Comparison of ENCODE assay signal across 11 mouse cellular contexts in the genomic region with DNA sequence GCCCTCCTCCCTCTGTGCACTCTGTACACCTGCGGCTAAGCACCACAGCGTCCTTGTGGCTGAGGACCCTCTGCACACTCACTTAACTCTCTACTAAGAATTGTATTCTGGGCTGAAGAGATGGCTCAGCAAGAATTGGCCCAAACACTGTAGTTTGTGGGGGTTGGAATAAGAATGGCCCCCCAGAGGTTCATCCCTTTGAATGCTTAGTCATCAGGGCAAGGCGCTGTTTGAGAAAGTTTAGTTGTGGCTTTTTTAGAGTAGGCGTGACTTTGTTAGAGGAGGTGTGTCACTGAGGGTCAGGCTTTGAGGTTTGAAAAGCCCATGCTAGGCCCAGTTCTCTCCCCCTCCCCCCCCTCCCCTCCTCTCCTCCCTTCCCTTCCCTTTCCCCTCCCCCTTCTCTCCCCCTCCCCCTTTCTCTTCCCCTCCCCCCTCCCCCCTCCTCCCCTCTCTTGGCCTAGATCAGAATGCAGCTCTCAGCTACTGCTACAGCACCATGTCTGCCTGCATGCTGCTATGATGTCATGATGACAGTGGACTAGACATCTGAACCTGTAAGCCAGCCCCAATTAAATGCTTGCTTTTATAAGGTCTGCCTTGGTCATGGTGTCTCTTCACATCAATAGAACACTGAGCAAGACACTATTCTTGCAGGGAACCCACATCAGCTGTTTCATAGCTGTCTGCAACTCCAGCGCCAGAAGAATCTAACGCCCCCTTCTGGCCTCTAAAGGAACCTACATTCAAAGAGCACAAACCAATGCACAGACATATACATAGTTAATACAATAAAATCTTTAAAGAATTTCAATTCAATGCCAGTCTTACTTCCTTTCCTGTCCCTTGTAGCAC. TPM values are rescaled to one million over a fixed set of nuclear protein-coding genes. Genes with fewer than 3 reads are reported as not detected.
DNase-seq lines count a peak whose midpoint lies in the region; ATAC-seq and TF ChIP-seq lines count a peak whose summit lies in the region.
"Had no signal": no experiment of that assay in that cellular context is flagged by ENCODE, and none has a peak within 500 bp of the region (broad histone marks: within the 10 kb centered on the region; RNA-seq: fewer than 3 reads in every experiment).

No protein-coding gene starts in this region.

- ATAC-seq in lung, postnatal 0 days, result peak; percentile 28; the same call in 1 of the 2 replicates
- ATAC-seq in G1E (ENCODE audit: extremely low read depth, insufficient number of reproducible peaks, low FRiP score, poor library complexity, severe bottlenecking), result peak; percentile 69
- peak; percentile 35 for ATAC-seq in inflammation-experienced regulatory T-cells, adult 6 months

- no peaks in the 10 kb centered on the region for H3K9me3 ChIP-seq in lung, postnatal 0 days (ENCODE audit: low read length)
- H3K9me3 ChIP-seq in G1E (replicated peaks), result no peaks in the 10 kb centered on the region

- DNase-seq in lung, postnatal 0 days (ENCODE audit: low spot score), result no peak
- DNase-seq in lung, adult 2 months, result no peak
- no peak for DNase-seq in G1E (ENCODE audit: low spot score)
- peak; percentile 18 for DNase-seq in thymus, postnatal 4 days
- DNase-seq in adrenal gland, postnatal 14 days, result no peak
- no peak for DNase-seq in layer of hippocampus, postnatal 14 days (ENCODE audit: low spot score in 2 of 2)
- DNase-seq: cerebellum, postnatal 10 days; heart, adult 2 months; kidney, adult 9 months; lung, adult 18-20 months had no signal

- 62% methylated on average over 6 of the region's 6 CpGs for WGBS in lung, postnatal 0 days
- 81% methylated on average over 6 of the region's 6 CpGs for WGBS in lung, adult 2 months

- no peaks in the 10 kb centered on the region for H3K36me3 ChIP-seq in lung, postnatal 0 days (ENCODE audit: insufficient read depth, low read length)
- H3K36me3 ChIP-seq in G1E (replicated peaks), result no peaks in the 10 kb centered on the region

- no peak overlapping the region for H3K27ac ChIP-seq in lung, postnatal 0 days (ENCODE audit: low read length)
- H3K27ac ChIP-seq: heart, adult 2 months had no signal

- no peak overlapping the region for H3K4me2 ChIP-seq in lung, postnatal 0 days (replicated peaks; ENCODE audit: low read depth, low read length)

- no peak overlapping the region for H3K9ac ChIP-seq in lung, postnatal 0 days (replicated peaks; ENCODE audit: low read depth)

- no peak for TF ChIP-seq POLR2A in lung, adult 2 months (IDR thresholded peaks at IDR 0.05; ENCODE audit: borderline replicate concordance, extremely low read depth, low read depth, low read length)

- 0 out of 2 replicates have a peak, but pooled peaks have one; percentile 5 for TF ChIP-seq CTCF in lung, postnatal 0 days (IDR thresholded peaks at IDR 0.05)
- no peak for TF ChIP-seq CTCF in lung, adult 2 months (IDR thresholded peaks at IDR 0.05; ENCODE audit: insufficient read depth, low read length)
- TF ChIP-seq CTCF in G1E (IDR thresholded peaks at IDR 0.05; ENCODE audit: low read depth, low read length), result no peak

- H3K27me3 ChIP-seq in lung, postnatal 0 days (replicated peaks; ENCODE audit: insufficient read depth, low read length), result no peaks in the 10 kb centered on the region
- no peaks in the 10 kb centered on the region for H3K27me3 ChIP-seq in G1E (ENCODE audit: insufficient read depth, low read length)

- H3K4me3 ChIP-seq in lung, postnatal 0 days (ENCODE audit: low read depth, low read length), result no peak overlapping the region
- no peak overlapping the region for H3K4me3 ChIP-seq in lung, adult 2 months (replicated peaks; ENCODE audit: extremely low read depth, low read depth, low read length)
- no peak overlapping the region for H3K4me3 ChIP-seq in G1E (ENCODE audit: low read depth, low read length)
- H3K4me3 ChIP-seq: heart, adult 2 months had no signal

- no peak for TF ChIP-seq EP300 in lung, postnatal 0 days (IDR thresholded peaks at IDR 0.05)

- no peaks in the 10 kb centered on the region for H3K4me1 ChIP-seq in lung, postnatal 0 days (ENCODE audit: insufficient read depth, low read depth, low read length)
- H3K4me1 ChIP-seq in lung, adult 2 months (ENCODE audit: control insufficient read depth, insufficient read depth, low read length), result no peaks in the 10 kb centered on the region; the same call in 1 of the 2 replicates
- peaks cover 58% of the 10 kb centered on the region for H3K4me1 ChIP-seq in G1E (ENCODE audit: insufficient read depth, low read depth, low read length)

RNA-seq across cellular contexts. Expression of a gene that starts 23.8 kb away (rescaled TPM):
- 51.7 and 54.3 TPM in 2 replicates for polyA plus RNA-seq in lung, postnatal 0 days (2015; fragmentation: Nextera tagmentation; extraction: Ambion mirVana)
- 24.3 and 30.0 TPM in 2 replicates for polyA plus RNA-seq in lung, adult 2 months (2012; rRNA removed)
- total RNA-seq in G1E (2014; fragmentation: Nextera tagmentation) (191 and 239 TPM in 2 replicates), G1E (2017) (244 and 265 TPM in 2 replicates)
- 85.4 and 87.9 TPM in 2 replicates for polyA plus RNA-seq in G1E (2012)
- polyA plus RNA-seq in inflammation-experienced regulatory T-cells, adult 6 months (2017; shearing (Covaris generic)), result 100 to 1,000 TPM; 309 to 585 (median 335) TPM
- total RNA-seq in adrenal gland, postnatal 14 days (2021), result 33.7 and 42.9 TPM in 2 replicates
- 10 to 100 TPM; 14.1 to 18.9 TPM for total RNA-seq in layer of hippocampus, postnatal 14 days (2021)
